Mouse (Mus musculus): ENCODE data around the gene Tbc1d22b.
A peak's percentile ranks its signal among the peaks of the same experiment; 100 is the strongest.
"Not testable (repeated sequence)": the region's sequence is repeated elsewhere in the genome, so short reads cannot be mapped to it uniquely, and the experiment has no call there.

The Tbc1d22b gene

GRCm38 (mm10) chr17:29549543-29550428, at the start of gene Tbc1d22b, which contains the start of gene Gm17657:
Gene Tbc1d22b, plus strand, starts transcription at chr17:29549785.
Gene Gm17657, minus strand, starts transcription at chr17:29549638.
- DNase-seq (ENCODE audit: low read depth, low spot score): peak; percentile 82

- DNase-seq (ENCODE audit: low read depth, low spot score): no peak
These were observed 49.3 kb upstream of the Tbc1d22b start for GRCm38 (mm10) chr17:29500243-29500740.

DNA sequence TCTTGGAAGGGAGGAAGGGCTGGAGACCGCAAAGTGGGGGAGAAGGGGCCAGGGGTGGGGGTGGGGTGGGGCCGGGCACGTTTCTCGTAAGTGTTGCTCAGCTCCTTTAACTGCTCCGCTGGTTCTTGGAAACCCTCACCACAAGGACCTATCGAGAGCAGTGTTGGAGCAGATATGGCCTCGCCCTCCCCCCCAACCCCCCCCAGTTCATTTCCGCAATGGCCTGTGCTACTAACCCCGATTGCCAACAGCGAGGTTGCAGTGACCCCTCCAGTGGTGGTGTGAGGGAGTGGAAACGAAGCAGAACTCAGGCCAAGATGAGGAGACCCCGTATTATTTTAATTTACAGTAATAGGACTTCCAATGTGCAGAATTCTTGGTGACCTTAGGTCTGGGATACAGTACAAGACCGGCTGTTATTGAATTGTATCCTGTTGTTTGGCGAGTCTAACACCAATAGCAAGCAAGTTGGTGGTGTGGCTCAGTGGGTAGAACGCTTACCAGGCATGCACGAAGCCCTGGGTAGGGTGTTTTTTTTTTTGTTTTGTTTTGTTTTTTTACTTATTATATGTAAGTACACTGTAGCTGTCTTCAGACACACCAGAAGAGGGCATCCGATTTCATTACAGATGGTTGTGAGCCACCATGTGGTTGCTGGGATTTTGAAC, 48.6 kb upstream of the Tbc1d22b start:
- no peak for DNase-seq (ENCODE audit: low read depth, low spot score)

GRCm38 (mm10) chr17:29502005-29502668, 47.4 kb upstream of the Tbc1d22b start:
- no peak for DNase-seq (ENCODE audit: low read depth, low spot score)

DNA sequence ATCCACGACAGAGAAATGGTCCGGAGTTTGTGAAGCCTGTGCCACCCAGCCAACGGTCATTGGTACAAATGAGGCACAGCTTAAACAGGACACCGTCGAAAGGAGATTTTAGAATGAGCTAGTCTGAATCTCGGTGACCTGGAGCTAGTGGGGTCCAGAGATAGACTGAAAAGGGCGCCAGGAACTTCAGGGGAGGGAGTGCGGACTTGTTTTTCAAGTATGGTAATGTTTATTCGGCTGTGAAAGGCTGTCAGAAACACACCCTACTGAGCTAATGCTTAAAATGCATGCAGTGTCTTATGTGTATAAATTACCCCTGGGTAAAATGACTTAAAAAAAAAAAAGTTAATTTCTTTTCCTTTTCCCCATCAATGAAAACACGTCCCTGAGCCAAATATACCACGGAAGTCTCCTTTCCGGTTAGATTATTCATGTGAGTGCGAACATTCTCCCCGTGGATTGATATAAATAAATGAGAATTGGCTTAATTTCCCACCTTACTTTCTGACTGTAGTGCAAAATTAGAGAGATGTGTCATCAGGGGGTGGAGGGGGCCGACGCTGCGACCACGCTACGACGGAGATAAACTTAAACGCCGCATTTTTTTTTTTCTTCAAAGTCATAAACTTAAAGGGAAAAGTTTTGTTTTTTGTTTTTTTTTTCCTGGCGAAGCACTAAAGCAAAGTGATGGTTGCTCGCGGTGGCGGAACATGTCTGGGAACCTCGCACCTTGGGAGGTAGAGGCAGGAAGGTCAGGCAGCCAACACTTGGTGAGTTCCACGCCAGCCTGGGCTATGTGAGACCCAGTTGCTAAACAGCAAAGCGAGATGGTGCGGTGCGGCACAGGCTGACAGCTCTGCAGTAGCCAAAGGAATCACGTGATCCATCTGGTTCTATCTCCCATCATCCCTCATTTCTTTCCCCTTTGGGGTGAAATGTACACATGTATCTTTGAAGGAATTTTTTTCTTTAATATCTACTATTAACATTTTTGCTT, 46.6 kb upstream of the Tbc1d22b start:
- DNase-seq (ENCODE audit: low read depth, low spot score): no peak

GRCm38 (mm10) chr17:29503700-29504099, 45.9 kb upstream of the Tbc1d22b start:
- DNase-seq (ENCODE audit: low read depth, low spot score): no peak

DNA sequence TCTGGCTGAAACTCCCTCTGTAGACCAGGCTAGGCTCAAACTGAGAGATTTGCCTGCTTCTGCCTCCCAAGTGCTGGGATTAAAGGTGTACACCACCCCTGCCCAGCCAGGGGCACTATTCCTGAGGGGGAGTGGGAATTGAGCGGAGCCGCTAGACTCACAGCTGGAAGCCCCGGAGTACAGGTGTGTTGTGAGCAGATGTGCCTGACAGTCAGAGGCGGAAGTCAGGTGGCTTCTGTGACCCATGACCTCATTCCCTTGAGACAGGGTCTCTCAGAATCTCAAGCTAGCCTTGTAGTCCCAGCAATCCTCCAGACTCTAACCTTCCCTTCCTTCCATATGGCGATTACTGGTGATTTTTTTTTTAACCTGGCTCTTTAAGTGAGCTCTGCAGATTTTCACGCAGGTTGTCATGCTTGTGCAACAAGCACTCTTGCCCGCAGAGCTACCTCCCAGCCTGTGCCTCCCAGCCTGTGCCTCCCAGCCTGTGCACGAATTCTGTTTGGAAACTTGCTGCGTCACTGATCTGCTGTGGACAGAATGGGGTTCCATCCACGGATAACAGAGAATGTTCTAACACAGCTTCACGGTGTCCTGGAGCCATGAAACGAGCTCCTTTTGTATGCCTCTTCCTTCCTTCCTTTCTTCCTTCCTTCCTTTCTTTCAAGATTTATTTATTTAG, 40.5 kb upstream of the Tbc1d22b start:
- no peak for DNase-seq (ENCODE audit: low read depth, low spot score)

DNA sequence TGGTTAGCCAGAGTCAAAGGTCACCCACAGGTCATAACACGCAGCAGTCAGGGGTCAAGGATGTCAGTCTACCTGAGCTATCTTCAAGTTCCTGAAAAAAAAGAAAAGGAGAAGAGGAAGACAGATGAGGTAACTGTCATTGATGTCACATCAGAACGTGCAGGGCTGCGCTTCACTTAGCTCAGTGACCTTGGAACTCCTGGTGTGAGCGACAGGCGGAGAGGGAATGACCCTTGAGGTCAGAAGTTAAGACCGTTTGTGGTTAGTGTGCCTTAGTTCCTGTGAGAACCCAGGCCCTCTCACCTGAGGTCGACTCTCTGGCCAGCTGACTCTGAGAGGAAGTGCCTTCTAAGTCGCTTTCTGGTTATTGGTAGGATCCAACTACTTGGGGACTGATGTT, 38.9 kb upstream of the Tbc1d22b start:
- DNase-seq (ENCODE audit: low read depth, low spot score): no peak

- no peak for DNase-seq (ENCODE audit: low read depth, low spot score)
These were observed 36.4 kb upstream of the Tbc1d22b start for GRCm38 (mm10) chr17:29513044-29513730.

GRCm38 (mm10) chr17:29514435-29514834, 35.1 kb upstream of the Tbc1d22b start:
- DNase-seq (ENCODE audit: low read depth, low spot score): peak; percentile 61

- not testable (repeated sequence) for DNase-seq (ENCODE audit: low read depth, low spot score)
These were observed 30.9 kb upstream of the Tbc1d22b start for GRCm38 (mm10) chr17:29518665-29519064.

DNA sequence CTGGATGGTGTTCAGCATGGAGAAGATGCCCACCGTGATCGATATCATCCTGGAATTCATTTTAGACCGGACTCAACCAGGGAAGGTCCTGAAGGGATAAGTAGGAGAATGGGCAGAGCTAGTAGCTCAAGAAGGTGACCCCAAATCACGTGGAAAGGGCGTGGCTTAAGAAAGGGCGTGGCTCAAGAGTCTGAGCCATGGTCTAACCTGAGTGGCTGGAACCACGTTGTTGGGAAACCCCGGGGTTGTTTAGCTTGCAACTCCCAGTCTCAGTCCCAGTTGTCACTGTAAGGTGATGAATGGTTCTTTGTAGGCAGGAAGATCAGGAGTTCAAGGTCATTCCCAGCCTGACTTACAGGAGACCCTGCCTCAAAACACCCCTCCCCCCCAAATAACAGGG, 29.9 kb upstream of the Tbc1d22b start:
- no peak for DNase-seq (ENCODE audit: low read depth, low spot score)

- DNase-seq (ENCODE audit: low read depth, low spot score): no peak
These were observed 24.0 kb upstream of the Tbc1d22b start for GRCm38 (mm10) chr17:29525613-29526012.

DNA sequence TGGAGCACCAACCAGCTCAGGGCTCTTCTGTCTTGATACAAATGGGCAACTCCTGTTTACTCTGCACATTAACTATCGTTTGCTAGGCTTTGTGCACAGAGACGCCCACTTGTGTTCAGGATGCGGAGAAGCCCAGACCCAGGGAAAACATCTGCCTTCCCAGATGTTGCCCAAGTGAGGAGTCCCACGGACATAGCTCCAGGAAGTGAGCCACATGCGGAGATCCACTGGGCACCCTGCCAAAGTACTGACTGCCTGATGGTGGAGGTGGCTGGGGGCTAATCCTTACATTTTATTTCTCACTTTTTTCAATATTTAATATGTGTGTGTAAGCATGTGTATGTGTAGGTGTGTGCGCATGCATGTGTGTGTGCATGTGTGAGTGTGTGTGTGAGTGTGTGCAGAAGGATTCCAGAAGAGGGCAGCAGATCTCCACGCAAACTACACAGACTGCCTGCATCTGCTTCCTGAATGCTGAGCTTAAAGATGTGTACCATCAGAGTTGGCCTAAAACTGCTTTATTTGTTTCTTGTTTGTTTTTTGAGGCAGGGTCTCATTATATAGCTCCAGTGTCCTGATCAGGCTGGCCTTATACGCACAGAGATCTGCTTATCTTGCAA, 20.9 kb upstream of the Tbc1d22b start:
- DNase-seq (ENCODE audit: low read depth, low spot score): no peak

GRCm38 (mm10) chr17:29530508-29530907, 19.1 kb upstream of the Tbc1d22b start:
- no peak for DNase-seq (ENCODE audit: low read depth, low spot score)

DNA sequence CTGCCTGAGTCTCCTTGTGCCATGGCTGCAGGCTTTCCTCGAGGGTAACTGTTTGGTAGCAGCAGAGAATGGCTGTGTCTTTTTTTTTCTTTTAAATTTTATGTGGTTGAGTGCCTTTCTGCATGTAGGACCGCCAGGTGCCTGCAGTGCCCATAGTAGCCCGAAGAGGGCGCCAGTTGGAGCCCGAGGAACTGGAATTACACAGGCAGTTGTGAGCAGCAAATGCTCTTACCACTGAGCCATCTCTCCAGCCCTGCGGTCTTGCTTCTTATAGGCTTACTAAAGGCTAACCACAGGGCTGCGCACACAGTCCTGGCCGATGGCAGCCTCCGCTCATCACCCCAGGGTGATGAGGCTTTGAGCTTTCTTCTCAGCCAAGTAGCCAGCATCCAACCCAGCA, 18.3 kb upstream of the Tbc1d22b start:
- no peak for DNase-seq (ENCODE audit: low read depth, low spot score)

DNA sequence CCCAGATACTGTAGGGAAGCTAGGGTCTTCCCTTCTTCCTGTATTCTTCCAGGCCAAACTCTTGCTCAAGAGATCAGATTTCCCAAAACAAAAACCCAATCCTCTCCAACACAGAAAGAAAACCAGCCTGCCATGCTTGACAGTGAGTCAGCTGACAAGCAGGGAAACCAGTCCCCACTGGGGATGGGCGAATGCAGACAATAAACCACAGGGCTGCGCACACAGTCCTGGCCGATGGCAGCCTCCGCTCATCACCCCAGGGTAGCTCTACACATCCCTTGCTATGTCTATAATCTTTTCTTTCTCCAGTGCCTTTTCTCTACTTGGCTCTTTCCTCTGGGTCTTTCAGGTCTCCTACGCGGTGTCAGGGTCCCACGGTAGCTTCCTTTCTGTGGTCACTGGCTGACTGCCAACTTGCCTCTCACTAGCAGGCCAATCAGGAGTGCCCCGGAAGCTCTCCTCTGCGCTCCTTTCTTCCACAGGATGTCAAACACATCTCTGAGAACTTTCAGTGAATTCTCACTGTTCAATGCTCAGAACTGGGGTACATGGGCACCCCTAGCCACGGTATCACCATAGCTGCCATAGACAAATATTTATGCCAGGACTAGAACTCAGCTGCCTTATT, 17.7 kb upstream of the Tbc1d22b start:
- no peak for DNase-seq (ENCODE audit: low read depth, low spot score)

DNA sequence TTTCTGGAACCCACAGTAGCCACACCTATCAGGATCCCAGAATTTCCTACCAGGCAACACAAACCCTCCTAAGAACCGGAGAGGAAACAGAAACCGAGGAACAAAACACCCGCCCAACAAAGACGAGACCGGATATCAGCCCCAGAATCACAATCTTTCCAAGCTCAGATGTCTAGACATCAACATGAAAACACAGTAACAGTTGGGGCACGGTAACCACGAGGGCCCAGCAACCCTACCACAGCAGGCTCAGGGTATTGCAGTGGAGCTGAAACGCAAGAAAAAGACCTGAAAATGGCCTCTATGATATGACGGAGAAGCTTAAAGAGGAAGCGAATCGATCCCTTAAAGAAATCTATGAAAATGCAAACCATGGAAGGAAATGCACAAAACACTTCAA, 15.7 kb upstream of the Tbc1d22b start:
- no peak for DNase-seq (ENCODE audit: low read depth, low spot score)

DNA sequence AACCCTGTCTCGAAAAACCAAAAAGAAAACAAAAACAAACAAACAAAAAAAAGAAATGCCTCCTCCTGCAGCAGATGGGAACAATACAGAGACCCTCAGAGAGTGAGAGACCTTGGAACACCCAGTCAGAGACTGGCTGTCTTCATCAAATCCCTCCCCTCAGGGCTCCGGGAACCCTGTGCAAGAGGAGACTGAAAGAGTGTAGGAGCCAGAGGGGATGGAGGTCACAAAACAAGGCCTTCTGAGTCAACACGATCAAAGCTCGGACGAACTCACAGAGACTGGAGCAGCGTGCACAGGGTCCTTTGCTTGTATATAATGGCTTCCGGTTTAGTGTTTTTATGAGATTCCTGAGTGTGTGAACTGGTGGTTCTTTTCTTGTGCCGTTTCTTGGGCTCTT, 9.2 kb upstream of the Tbc1d22b start:
- no peak for DNase-seq (ENCODE audit: low read depth, low spot score)

Measured in retina, adult 2 months (tissue).